Mouse (Mus musculus): ENCODE results near the gene R3hdm2.
A peak's percentile ranks its signal among the peaks of the same experiment; 100 is the strongest.

Gene R3hdm2

DNA sequence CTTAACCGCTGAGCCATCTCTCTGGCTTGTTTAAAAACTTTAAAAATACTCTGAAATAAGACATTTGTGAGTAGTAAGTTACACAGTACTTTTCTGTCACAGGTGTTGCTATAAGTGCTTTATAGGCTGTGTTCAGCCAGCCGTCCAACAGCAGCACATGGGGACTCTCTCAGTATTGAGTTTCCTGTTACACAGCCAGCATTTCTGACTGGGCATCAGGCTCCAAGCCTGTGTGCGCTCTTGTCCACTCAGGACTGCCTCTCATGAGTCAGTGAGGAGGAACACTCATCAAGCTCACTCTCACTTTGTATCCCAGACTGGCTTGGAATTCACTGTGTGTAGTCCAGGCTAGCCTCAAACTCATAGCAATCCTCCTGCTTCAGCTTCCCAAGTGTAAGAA, 116.0 kb downstream of the R3hdm2 start:
- no peak for DNase-seq

DNA sequence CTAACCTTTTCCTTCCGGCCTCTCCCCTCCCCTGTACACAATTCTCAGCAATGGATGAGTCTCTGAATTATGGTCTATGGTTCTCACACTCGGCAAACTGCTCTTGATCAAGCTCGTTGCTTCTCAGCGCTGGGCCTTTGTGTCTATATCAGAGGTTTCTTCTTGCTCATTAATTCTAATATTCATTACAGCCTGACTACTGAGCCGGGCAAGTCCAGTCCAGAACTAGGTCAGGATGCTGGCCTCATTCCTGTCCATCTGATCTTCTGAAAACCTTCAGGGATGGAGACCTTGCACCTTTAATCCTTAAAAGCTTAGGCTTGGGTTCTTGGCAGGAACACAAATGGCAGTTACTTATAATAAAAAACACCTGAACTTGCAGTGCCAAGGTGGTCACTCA, 119.4 kb downstream of the R3hdm2 start:
- no peak for DNase-seq

DNA sequence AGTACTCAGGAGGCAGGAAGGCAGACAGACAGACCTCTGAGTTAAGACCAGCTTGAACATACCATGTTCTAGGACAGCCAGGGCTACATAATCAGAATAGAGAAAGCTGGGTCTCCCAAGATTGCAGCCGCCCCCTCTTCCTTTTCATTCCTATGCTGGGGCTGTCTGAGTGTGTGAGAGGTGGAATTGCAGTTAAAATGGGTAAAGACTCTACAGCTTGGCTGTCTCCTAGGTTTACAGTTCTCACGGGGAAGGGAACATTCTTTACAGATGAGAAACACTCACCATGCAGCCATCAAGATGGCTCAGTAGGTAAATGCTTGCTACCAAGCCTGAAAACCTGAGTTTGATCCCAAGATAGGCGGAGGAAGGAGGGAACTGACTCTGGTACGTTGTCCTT, 119.9 kb downstream of the R3hdm2 start:
- no peak for DNase-seq

DNA sequence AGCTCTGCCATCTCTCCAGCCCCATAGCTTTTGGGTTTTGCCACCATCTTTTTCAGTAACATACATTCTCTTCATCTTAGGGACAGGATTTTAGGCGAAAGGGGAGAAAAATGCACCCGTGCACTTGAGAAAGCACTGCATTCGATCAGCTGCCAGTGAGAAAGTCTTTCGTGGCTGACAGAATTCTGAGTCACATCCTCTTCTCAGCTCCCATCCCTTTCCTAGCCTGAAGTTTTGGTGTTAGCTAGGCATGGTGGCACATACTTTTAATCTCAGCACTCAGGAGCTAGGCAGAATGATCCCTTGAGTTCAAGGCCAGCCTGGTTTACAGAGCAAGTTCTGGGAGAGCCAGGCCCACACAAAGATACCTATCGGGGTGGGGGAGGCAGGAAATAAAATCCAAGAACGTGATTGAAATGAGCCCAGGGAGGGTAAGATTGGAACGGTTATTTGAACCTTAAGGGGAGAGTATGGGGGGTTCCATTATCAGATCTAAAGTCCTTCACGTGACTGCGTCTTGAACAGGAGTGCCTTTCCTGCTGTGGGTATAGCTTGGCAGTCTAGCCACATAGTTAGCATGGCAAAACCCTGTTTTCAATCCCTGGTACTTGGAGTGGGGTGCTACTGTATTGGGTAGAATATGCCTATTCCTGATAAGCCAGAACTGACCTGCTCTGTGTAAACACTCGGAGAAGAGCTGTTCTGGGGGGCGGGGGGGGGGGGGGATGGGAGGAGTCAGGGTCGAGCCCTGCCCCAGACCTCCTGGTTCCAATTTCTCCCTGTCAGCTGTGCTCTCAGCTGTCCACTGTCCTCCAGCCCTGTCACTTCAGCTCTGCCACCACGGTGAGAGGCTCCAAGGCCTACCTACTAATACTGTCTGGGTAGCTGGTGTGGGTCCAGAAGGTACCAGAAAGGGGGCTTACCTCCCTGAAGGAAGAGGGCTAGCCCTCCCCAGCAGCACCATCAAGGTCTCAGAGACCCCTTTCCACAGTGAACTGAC, 121.1 kb downstream of the R3hdm2 start, which contains the start of gene Stac3:
TSS of gene Stac3 (plus strand) at position 793 of the 1,000 bp plus-strand sequence.
- no peak for DNase-seq

DNA sequence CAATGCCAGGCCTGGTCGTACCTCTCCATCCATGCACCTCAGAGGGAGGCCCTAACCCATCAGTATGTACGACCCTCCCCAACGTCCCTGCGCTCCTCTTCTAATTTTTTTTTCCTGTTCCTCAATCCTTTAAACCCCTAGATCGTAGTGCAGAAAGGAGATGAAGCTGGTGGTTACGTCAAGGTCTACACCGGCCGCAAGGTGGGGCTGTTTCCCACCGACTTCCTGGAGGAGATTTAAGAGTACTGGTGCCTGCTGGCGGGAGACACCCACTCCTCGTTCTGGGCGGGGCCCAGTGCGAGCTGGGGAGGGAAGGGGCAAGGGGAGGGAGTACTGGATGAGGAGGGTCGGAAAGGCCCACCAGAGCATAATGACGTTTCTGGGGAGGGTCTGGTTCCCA, 128.1 kb downstream of the R3hdm2 start:
- DNase-seq: peak; percentile 94

GRCm38 (mm10) chr10:127509051-127509836, 129.1 kb downstream of the R3hdm2 start:
- peak; percentile 97 for DNase-seq

GRCm38 (mm10) chr10:127509837-127510701, 129.9 kb downstream of the R3hdm2 start:
- no peak for DNase-seq

DNA sequence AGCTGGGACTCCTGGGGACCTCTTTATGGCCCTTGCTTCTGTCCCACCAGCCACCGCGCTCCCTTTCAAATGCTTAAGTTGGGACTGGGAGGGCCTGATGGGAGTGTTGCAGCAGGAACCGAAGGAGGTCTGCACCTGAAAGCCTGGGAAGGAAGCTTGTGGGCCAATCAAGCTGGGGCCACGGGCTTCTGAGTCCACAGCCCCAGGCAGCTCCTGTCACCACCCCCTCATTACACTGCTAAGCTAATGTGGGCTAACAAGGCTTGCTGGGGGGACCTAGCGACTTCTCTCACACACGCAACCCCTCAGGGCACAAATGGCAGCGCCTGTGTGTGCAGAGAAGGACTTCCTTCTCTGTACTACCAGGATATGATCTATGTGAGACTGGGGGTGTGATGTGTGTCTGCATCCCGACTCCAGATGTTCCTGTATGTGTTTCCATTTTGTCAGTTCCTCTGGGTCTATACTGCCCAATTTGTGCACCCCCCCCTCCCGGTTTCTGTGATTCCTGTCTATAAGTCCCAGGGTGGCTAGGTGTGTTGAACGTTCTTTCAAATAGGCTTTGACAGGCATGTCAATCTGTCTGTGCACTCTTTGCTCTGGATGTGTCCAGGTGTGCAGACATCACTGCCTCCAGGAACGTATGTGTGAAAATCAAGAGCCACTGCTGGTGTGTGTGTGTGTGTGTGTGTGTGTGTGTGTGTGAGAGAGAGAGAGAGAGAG, 130.9 kb downstream of the R3hdm2 start:
- DNase-seq: peak; percentile 90

DNA sequence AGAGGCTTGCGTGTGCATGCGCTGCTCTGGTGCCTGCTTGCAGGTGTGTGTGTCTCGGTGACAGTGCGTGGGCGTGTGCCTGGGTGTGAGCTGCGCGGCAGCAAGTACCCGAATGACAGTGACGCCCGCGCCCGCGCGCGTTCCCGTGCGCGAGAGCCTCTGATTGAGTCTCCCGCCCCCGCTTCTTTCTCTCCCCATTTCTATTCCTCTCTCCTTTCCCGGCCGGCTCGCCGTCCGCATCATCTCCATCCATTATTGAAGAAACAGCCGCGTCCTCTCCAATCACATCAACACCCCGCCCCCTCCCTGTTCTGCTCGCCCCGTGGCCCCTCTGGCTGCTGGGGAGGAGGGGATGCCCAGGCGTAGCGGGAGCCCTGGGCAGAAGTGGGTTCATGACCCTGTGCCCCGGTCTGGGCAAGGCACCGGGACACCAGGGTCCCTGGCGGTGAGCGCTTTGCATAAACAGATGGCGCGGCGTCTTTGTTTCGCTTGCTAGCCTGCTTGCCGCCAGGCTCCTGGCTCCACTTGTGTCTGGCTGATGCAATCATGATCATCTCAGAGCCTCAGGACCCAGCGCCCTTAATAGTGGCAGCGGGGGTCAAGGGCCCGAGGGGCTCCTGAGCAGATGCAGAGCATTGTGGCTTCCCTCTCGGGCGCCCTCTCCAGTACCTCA, 131.6 kb downstream of the R3hdm2 start:
- DNase-seq: peak; percentile 95

DNA sequence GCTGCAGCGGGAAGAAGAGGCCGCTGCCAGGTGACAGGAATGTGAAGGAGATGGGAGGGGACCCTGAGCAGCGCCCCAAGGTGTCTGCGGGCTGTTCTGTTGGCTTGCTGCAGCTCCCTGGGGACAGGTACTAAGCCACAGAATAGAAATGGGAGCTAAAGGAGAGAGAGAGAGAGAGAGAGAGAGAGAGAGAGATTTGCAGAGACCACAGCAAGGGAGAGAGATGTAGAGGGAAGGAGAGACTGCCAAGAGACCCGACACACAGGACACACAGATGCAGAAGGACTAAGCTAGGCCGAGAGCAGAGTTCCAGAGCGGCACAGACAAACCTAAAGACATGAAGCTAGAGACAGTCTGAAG, 132.2 kb downstream of the R3hdm2 start:
- no peak for DNase-seq

DNA sequence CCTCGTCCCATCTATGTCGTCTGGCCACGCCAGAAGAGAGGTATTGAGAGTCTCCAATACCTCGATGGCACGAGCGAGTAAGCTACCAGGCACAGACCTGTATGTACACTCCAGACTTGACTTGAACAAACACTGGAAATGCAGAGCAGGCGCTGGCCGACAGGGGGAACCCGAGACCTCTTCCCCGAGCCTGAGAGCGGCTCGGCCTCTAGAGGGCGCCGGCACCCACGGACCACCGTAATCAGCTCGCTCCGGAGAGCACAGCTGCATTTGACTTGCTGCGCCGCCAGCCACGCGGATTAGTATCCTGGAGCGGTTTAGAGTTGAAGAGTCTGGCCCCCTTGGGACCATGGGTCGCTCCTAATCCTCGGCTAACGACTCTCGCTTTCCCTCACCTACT, 132.7 kb downstream of the R3hdm2 start:
- peak; percentile 98 for DNase-seq

GRCm38 (mm10) chr10:127513501-127514091, 133.5 kb downstream of the R3hdm2 start:
- DNase-seq: peak; percentile 94

DNA sequence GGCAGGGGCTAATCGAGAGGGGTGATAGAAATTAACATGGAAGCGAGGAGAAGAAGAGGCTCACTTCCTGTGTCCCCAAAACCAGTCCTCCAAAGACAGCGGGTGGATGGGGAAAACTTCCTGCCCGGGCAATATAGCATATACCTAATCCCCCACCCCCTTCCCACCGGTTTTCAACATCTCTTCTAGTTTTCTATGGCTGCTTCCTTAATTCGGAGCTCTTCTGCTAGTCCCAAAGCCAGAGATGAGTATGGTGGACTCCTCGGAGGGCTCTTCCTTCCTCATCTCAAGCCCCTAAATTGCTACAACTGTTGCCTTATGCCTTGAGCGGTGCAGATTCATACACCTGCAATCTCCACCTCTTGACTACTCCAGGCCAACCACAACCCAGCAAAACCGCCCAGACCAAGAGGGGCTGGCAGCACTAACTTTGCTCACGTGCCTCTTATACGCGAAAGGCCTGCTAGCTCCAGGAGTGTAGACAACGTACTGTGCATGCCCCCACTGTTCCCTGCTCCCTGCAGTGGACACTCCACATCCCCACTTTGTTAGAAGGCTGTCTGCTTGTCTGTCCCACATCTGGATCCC, 134.1 kb downstream of the R3hdm2 start:
- peak; percentile 86 for DNase-seq

DNA sequence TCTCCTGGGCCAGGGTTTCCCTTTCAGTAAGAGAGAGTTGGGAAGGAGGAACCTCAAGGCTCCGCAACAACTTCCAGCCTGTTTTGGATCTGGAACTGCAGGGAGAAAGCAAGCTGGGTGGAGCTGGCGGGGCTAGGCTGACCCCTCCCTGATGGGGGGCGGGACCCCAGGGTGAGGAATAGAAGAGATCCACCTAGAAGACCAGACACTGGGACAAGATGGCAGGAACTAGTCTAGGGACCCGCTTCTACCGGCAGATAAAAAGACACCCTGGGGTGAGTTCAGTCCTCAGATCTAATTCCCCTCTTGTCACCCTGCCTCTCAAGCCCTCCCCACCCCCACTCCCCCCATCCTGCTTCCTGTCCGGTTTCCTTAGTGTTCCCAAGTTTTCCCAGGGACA, 134.6 kb downstream of the R3hdm2 start, which contains the start of gene Ndufa4l2:
TSS of gene Ndufa4l2 (plus strand) at position 204 of the 400 bp plus-strand sequence.
- peak; percentile 99 for DNase-seq

DNA sequence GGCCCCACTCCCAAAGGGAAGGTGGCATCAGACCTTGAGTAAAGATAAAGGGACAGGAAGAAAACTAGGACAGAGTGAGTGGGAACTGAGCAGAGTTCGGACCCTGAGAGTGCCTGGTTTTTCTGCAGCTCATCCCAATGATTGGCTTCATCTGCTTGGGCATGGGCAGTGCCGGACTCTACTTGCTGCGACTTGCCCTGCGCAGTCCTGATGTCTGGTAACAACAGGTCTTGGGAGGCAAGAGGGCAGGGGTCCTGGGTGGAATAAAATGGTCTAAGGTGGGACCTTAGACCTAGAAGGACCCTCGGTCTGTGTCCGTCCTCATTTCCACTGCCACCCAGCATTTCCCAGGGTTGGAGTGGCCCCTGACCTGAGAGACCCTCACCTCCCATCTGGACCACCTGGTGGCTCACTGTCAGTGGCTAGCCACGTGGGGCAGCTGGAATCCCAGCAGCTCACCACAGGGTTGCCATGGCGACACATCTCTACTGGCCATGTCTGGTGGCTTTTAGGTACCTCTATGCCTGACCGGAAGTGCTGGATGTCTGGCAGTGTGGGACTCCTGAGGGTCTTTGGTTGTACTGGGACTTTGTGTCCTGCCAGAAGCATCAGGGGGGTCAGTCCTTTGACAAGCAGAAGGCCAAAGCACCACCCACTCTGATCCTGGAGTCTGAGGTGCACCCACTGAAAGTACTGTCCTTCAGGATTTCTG, 135.3 kb downstream of the R3hdm2 start:
- DNase-seq: peak; percentile 95

GRCm38 (mm10) chr10:127515983-127516459, 135.9 kb downstream of the R3hdm2 start:
- DNase-seq: no peak

GRCm38 (mm10) chr10:127516576-127517260, 136.6 kb downstream of the R3hdm2 start:
- peak; percentile 97 for DNase-seq

DNA sequence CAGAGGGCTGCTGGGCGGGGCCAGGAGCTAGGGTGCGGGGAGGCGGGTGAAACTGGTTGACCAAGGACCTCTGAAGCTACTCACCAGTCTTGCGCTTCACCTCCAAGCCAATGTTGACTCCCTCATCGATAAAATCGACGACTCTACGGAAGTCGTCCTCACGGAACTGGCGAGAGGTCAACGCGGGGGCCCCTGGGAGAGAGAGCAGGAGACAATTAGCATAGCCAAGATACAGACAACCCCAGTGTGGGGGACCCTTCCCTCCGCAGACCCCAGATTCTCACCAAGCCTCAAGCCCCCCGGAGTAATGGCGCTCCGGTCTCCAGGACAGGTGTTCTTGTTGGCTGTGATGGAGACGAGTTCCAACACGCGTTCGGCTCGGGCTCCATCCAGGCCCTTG, 137.8 kb downstream of the R3hdm2 start:
- peak; percentile 93 for DNase-seq

All from heart, adult 11 months (tissue).